Mouse (Mus musculus) MEL (cell line): ENCODE measurements around the gene Grk5. TPM values are rescaled to one million over a fixed set of nuclear protein-coding genes. Genes with fewer than 3 reads are reported as not detected.

Experiments
- DNase-seq: peaks from one replicate; pipeline ENCODE4 v3.0.0; 2011; ENCODE audit warnings: low read depth, low spot score
- H3K27ac ChIP-seq: 2 replicates; pipeline ENCODE4 v1.5.1; 2012; ENCODE audit warnings: low read depth, mild to moderate bottlenecking, control low read depth, low read length, moderate library complexity; ENCODE audit not compliant: control insufficient read depth
- H3K27me3 ChIP-seq, 2 experiments: fragments of 150-350 bp in 1 of 2; sonication (generic) in 1 of 2; 2 replicates each; pipeline ENCODE4 v1.6.1; 2012; ENCODE audit warnings: low read length in 2 of 2, mild to moderate bottlenecking in 2 of 2, improper control_type of control experiment in 1 of 2, moderate library complexity in 1 of 2; ENCODE audit not compliant: insufficient read depth in 2 of 2, control insufficient read depth in 1 of 2
- H3K36me3 ChIP-seq, 2 experiments: 2 replicates each; pipeline ENCODE4 v1.6.1; 2012 to 2014; ENCODE audit warnings: low read length in 2 of 2, improper control_type of control experiment in 1 of 2, inconsistent platforms in 1 of 2, mild to moderate bottlenecking in 1 of 2; ENCODE audit not compliant: insufficient read depth in 2 of 2, control insufficient read depth in 1 of 2
- H3K4me1 ChIP-seq, 2 experiments: fragments of 150-350 bp in 1 of 2; sonication (generic) in 1 of 2; 2 replicates each; pipeline ENCODE4 v1.6.1; 2012; ENCODE audit warnings: low read length in 2 of 2, improper control_type of control experiment in 1 of 2, mild to moderate bottlenecking in 1 of 2; ENCODE audit not compliant: insufficient read depth in 2 of 2, control insufficient read depth in 1 of 2
- H3K4me3 ChIP-seq, 2 experiments: fragments of 150-350 bp in 1 of 2; sonication (generic) in 1 of 2; 2 replicates each; pipeline ENCODE4 v1.5.1; 2012; ENCODE audit warnings: low read depth in 2 of 2, low read length in 2 of 2, mild to moderate bottlenecking in 2 of 2, moderate library complexity in 2 of 2, control low read depth in 1 of 2, improper control_type of control experiment in 1 of 2; ENCODE audit not compliant: control insufficient read depth in 1 of 2, insufficient read depth in 1 of 2
- H3K79me2 ChIP-seq: 2 replicates; pipeline ENCODE4 v1.6.1; 2012; ENCODE audit warnings: mild to moderate bottlenecking, low read length, moderate library complexity; ENCODE audit not compliant: control insufficient read depth, poor library complexity, insufficient read depth
- H3K9ac ChIP-seq: 2 replicates; pipeline ENCODE4 v1.6.1; 2012; ENCODE audit warnings: low read depth, mild to moderate bottlenecking, control low read depth, low read length, moderate library complexity; ENCODE audit not compliant: control insufficient read depth, poor library complexity, severe bottlenecking
- H3K9me3 ChIP-seq: fragments of 150-350 bp; sonication (generic); replicated peaks from 2 replicates; pipeline ENCODE4 v1.6.1; 2012; ENCODE audit warnings: mild to moderate bottlenecking, low read length, improper control_type of control experiment, moderate library complexity; ENCODE audit not compliant: insufficient read depth
- CHD1 ChIP-seq: IDR thresholded peaks from 2 replicates; pipeline ENCODE4 v1.6.1; 2012; ENCODE audit warnings: low read depth, mild to moderate bottlenecking, inconsistent platforms, low read length, improper control_type of control experiment
- CHD2 ChIP-seq: IDR thresholded peaks from 2 replicates; pipeline ENCODE4 v1.6.1; 2011; ENCODE audit warnings: low read length, improper control_type of control experiment
- CTCF ChIP-seq, 3 experiments: IDR thresholded peaks in 2 of 3; conservative IDR thresholded peaks in 1 of 3; 2 replicates each; pipeline ENCODE4 v1.5.1; 2011 to 2012; ENCODE audit warnings: low read length in 3 of 3, low read depth in 2 of 3, mild to moderate bottlenecking in 2 of 3, improper control_type of control experiment in 1 of 3, inconsistent platforms in 1 of 3, mixed read lengths in 1 of 3, moderate library complexity in 1 of 3; ENCODE audit not compliant: control insufficient read depth in 1 of 3, insufficient read depth in 1 of 3, poor library complexity in 1 of 3, severe bottlenecking in 1 of 3
- E2F4 ChIP-seq: IDR thresholded peaks from 2 replicates; pipeline ENCODE4 v1.6.1; 2011; ENCODE audit warnings: low read depth, low read length, improper control_type of control experiment, borderline replicate concordance
- ELF1 ChIP-seq: IDR thresholded peaks from 2 replicates; pipeline ENCODE4 v1.6.1; 2014; ENCODE audit warnings: low read depth, mild to moderate bottlenecking, inconsistent platforms, low read length, improper control_type of control experiment, moderate library complexity
- EP300 ChIP-seq, 2 experiments: IDR thresholded peaks; 2 replicates each; pipeline ENCODE4 v1.6.1; 2011; ENCODE audit warnings: improper control_type of control experiment in 2 of 2, low read length in 2 of 2, low read depth in 1 of 2, mild to moderate bottlenecking in 1 of 2
- HCFC1 ChIP-seq: IDR thresholded peaks from 2 replicates; pipeline ENCODE4 v1.6.1; 2012; ENCODE audit warnings: low read depth, mild to moderate bottlenecking, inconsistent platforms, low read length, improper control_type of control experiment, moderate library complexity
- KAT2A ChIP-seq: conservative IDR thresholded peaks from 2 replicates; pipeline ENCODE4 v1.6.1; 2012; ENCODE audit warnings: low read depth, low read length, improper control_type of control experiment, inconsistent platforms
- MAFK ChIP-seq: IDR thresholded peaks from 2 replicates; pipeline ENCODE4 v1.6.1; 2011; ENCODE audit warnings: low read depth, mild to moderate bottlenecking, low read length, improper control_type of control experiment, borderline replicate concordance
- MAX ChIP-seq: IDR thresholded peaks from 2 replicates; pipeline ENCODE4 v1.6.1; 2011; ENCODE audit warnings: low read length, improper control_type of control experiment
- MXI1 ChIP-seq: IDR thresholded peaks from 2 replicates; pipeline ENCODE4 v1.6.1; 2011; ENCODE audit warnings: mild to moderate bottlenecking, low read depth, low read length, improper control_type of control experiment
- MYC ChIP-seq: IDR thresholded peaks from 2 replicates; pipeline ENCODE4 v1.6.1; 2011; ENCODE audit warnings: low read depth, mild to moderate bottlenecking, low read length, improper control_type of control experiment, moderate library complexity
- NELFE ChIP-seq: IDR thresholded peaks from 2 replicates; pipeline ENCODE4 v1.6.1; 2011; ENCODE audit warnings: low read depth, low read length, improper control_type of control experiment
- NRF1 ChIP-seq: IDR thresholded peaks from 2 replicates; pipeline ENCODE4 v1.6.1; 2014; ENCODE audit warnings: low read depth, mild to moderate bottlenecking, inconsistent platforms, low read length, improper control_type of control experiment, moderate library complexity; ENCODE audit not compliant: poor library complexity, insufficient read depth, severe bottlenecking
- POLR2AphosphoS5 ChIP-seq: IDR thresholded peaks from 2 replicates; pipeline ENCODE4 v1.6.1; 2012; ENCODE audit warnings: low read depth, borderline replicate concordance, mild to moderate bottlenecking, inconsistent platforms, low read length, moderate library complexity, mixed read lengths
- RAD21 ChIP-seq: IDR thresholded peaks from 2 replicates; pipeline ENCODE4 v1.6.1; 2011; ENCODE audit warnings: mild to moderate bottlenecking, low read depth, low read length, improper control_type of control experiment
- SMC3 ChIP-seq: IDR thresholded peaks from 2 replicates; pipeline ENCODE4 v1.6.1; 2011; ENCODE audit warnings: low read depth, low read length, improper control_type of control experiment
- TAL1 ChIP-seq: IDR thresholded peaks from 2 replicates; pipeline ENCODE4 v1.6.1; 2012; ENCODE audit warnings: mild to moderate bottlenecking, inconsistent platforms, low read length, moderate library complexity, mixed read lengths
- USF1 ChIP-seq: IDR thresholded peaks from 2 replicates; pipeline ENCODE4 v1.6.1; 2014; ENCODE audit warnings: low read depth, mild to moderate bottlenecking, inconsistent platforms, low read length, improper control_type of control experiment, moderate library complexity
- polyA plus RNA-seq, 2 experiments: library from polyadenylated mRNA; stranded (reverse) in 1 of 2; unstranded in 1 of 2; fragments of >175 nt in 1 of 2; fragments of >200 nt in 1 of 2; gene quantifications; 2 replicates each; pipeline versions ENCODE4 v1.2.1 to v1.2.4; 2012; ENCODE audit warnings: low replicate concordance in 2 of 2, low read depth in 1 of 2; ENCODE audit not compliant: insufficient read length in 2 of 2, insufficient read depth in 1 of 2, missing spikeins in 1 of 2
- total RNA-seq: library from RNA; depleted of rRNA; stranded (reverse); fragments of 300-350 nt; gene quantifications from 2 replicates; pipeline ENCODE4 v1.2.3, GENCODE M21; 2012

Gene Grk5
- total and polyA plus RNA-seq, 3 experiments = 4.2 to 8.1 TPM; not detected in 1

DNA sequence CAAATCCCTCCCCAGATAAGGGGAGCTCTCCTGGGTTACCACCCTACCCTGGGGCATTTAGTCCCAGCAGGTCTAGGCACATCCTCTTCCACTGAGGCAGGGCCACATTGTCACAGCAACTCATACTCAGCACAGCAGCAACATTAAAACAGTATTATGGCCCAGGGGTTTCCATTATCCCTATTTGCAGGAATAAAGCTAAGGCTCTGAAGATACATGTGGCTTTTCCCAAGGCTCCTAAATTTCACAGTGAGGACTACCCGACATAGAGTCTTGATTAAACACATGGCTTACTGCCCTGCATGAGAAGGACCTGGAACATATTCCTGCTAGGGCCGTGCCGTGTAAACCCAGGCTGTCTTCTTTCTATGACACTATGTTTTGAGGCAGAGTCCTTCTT, 199.5 kb downstream of the Grk5 start:
- no peak overlapping the region for H3K9ac ChIP-seq
- H3K27ac ChIP-seq = no peak overlapping the region
- peaks cover 12 to 20% of the 10 kb centered on the region in 2 experiments for H3K4me1 ChIP-seq
- no peaks in the 10 kb centered on the region for H3K27me3 ChIP-seq
- no peaks in the 10 kb centered on the region for H3K79me2 ChIP-seq
- H3K4me3 ChIP-seq = no peak overlapping the region
- no peak for DNase-seq
- peaks cover 0 to 18% of the 10 kb centered on the region in 2 experiments; a peak in 2 of 4 replicates for H3K36me3 ChIP-seq
- TF ChIP-seq KAT2A = no peak
- no peak for TF ChIP-seq TAL1
- TF ChIP-seq RAD21 = no peak
- no peak for TF ChIP-seq E2F4
- TF ChIP-seq, all 39 proteins: peak for 0
- no peaks in the 10 kb centered on the region for H3K9me3 ChIP-seq

DNA sequence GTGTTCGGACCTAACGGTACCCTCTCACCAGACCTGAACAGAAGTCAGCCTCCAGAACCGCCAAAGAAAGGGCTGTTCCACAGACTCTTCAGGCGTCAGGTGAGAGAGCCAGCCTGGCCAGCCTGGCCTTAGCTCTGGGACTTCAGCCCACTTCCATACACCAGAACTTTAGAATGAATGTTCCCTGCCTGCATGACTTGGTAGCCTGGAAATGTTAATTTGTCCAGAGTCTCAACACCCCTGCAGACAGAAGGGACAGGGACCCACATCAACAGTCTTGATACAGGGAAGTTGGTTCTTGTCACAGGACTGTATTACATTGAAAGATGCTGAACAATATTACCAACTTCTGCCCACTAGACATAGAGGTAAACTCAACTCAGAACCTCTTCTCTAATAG, 201.0 kb downstream of the Grk5 start:
- TF ChIP-seq MYC = no peak
- no peak for TF ChIP-seq NELFE
- no peak for TF ChIP-seq USF1
- no peak for TF ChIP-seq TAL1
- no peak for TF ChIP-seq MAFK
- TF ChIP-seq MXI1 = no peak
- TF ChIP-seq MAX = no peak
- TF ChIP-seq POLR2AphosphoS5 = no peak
- TF ChIP-seq NRF1 = no peak
- no peak for TF ChIP-seq HCFC1
- TF ChIP-seq SMC3 = no peak
- TF ChIP-seq CHD2 = no peak
- TF ChIP-seq CHD1 = no peak
- no peak for TF ChIP-seq ELF1
- TF ChIP-seq CTCF (IDR thresholded peaks at IDR 0.05 in 2 of 3, conservative IDR thresholded peaks at IDR 0.05 in 1 of 3; ENCODE audit: control insufficient read depth in 1 of 3, insufficient read depth in 1 of 3, low read depth in 2 of 3, low read length in 3 of 3, poor library complexity in 1 of 3, severe bottlenecking in 1 of 3) = no peak
- TF ChIP-seq EP300 (IDR thresholded peaks at IDR 0.05; ENCODE audit: low read depth in 1 of 2, low read length in 2 of 2) = no peak
- H3K27me3 ChIP-seq = no peaks in the 10 kb centered on the region
- H3K4me3 ChIP-seq = no peak overlapping the region
- H3K36me3 ChIP-seq = peaks cover 0 to 5% of the 10 kb centered on the region in 2 experiments; a peak in 2 of 4 replicates
- H3K27ac ChIP-seq = no peak overlapping the region
- no peaks in the 10 kb centered on the region for H3K79me2 ChIP-seq
- no peaks in the 10 kb centered on the region for H3K9me3 ChIP-seq
- no peak overlapping the region for H3K9ac ChIP-seq
- no peak for DNase-seq
- H3K4me1 ChIP-seq = peaks cover 3 to 7% of the 10 kb centered on the region in 2 experiments
